Mouse (Mus musculus): ENCODE data around the gene Il11ra1.

DNA sequence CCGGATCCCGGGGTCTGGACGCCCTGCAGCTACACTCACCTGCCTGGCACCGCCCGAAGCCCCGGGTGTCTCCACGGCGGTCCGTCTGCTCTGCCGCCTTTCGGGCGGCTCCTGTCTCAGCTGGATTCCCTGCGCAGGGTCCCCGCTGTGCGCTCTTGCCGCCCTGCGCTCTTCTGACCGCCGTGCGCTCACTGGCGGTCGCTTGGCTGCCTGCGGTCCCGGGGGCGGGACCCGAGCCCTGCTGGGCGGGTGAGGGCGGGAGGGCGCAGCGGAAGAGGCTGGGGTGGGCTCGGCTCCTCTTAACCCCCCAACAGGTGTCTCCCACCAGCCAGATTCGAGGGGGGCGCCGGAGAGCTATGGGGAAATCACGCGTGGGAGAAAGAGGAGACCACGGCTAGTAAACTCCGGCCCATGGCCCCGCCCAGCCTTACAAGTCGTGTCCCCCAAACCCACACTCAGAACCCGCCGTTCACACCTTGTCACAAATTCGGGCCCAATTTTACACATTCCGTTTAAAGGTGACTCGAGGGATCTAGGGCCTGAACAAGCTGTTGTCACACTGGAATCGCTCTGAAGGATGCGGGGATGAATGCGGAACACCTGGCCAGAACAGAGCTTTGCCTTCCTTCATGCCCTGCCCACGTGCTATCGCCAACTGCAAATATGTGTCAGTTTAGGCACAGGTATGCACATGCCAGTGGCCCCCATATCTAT is 31.4 kb downstream of the Il11ra1 start, which contains the start of gene Arid3c:
- TF ChIP-seq POLR2A (IDR thresholded peaks at IDR 0.05; ENCODE audit: low read depth, low read length) (no peak), CTCF (IDR thresholded peaks at IDR 0.05; ENCODE audit: extremely low read depth, insufficient read length, insufficient replicate concordance, low read depth, low read length) (no peak)
